Mouse (Mus musculus) heart, postnatal 0 days (tissue): ENCODE measurements around the gene Cmtr1. TPM values are rescaled to one million over a fixed set of nuclear protein-coding genes. Genes with fewer than 3 reads are reported as not detected.

Source experiments
- ATAC-seq: fragments of 200-750 bp; cut with Nextera tagmentation; 2 replicates; pipeline ENCODE4 v1.8.0; 2017; ENCODE audit warnings: low read depth, moderate number of reproducible peaks, moderate library complexity; ENCODE audit not compliant: insufficient read depth
- DNase-seq: peaks from one replicate; pipeline ENCODE4 v3.0.0-alpha.2; 2016; ENCODE audit warnings: low spot score
- H3K27ac ChIP-seq: fragments of 300-500 bp; sonication (generic); 2 replicates; pipeline ENCODE4 v1.5.1; 2014; ENCODE audit warnings: low read depth, mild to moderate bottlenecking
- H3K27me3 ChIP-seq: fragments of 300-500 bp; sonication (generic); 2 replicates; pipeline ENCODE4 v1.6.1; 2014; ENCODE audit warnings: low read length, mixed read lengths; ENCODE audit not compliant: control insufficient read depth, insufficient read depth
- H3K36me3 ChIP-seq: fragments of 300-500 bp; sonication (generic); replicated peaks from 2 replicates; pipeline ENCODE4 v1.6.1; 2014; ENCODE audit warnings: low read length, mixed read lengths; ENCODE audit not compliant: control insufficient read depth, insufficient read depth
- H3K4me1 ChIP-seq: fragments of 300-500 bp; sonication (generic); 2 replicates; pipeline ENCODE4 v1.6.1; 2014; ENCODE audit warnings: antibody characterized with exemption; ENCODE audit not compliant: control insufficient read depth, insufficient read depth
- H3K4me2 ChIP-seq: fragments of 300-500 bp; sonication (generic); 2 replicates; pipeline ENCODE4 v1.6.1; 2014; ENCODE audit warnings: low read depth, mild to moderate bottlenecking, low read length, moderate library complexity
- H3K4me3 ChIP-seq: fragments of 300-500 bp; sonication (generic); 2 replicates; pipeline ENCODE4 v1.5.1; 2014; ENCODE audit warnings: low read depth, low read length
- H3K9ac ChIP-seq: fragments of 300-500 bp; sonication (generic); replicated peaks from 2 replicates; pipeline ENCODE4 v1.6.1; 2014; ENCODE audit warnings: low read depth, low read length, mixed read lengths
- H3K9me3 ChIP-seq: fragments of 300-500 bp; sonication (generic); replicated peaks from 2 replicates; pipeline ENCODE4 v1.6.1; 2016; ENCODE audit warnings: low read length; ENCODE audit not compliant: control insufficient read depth
- CTCF ChIP-seq: IDR thresholded peaks from 2 replicates; pipeline ENCODE4 v1.5.1; 2016; ENCODE audit warnings: antibody characterized with exemption, control low read depth, low read depth
- EP300 ChIP-seq: IDR thresholded peaks from 2 replicates; pipeline ENCODE4 v1.6.1; 2016; ENCODE audit warnings: antibody characterized with exemption, low read depth
- WGBS: fragments of 180-500 bp; shearing (Covaris S2); extraction: QIAGEN DNeasy Blood & Tissue Kit; methylation state at CpG from one replicate; pipeline ENCODE4 v1.1.7; 2014; 5-methylcytosine and 5-hydroxymethylcytosine counted together
- polyA plus RNA-seq: library from polyadenylated mRNA; unstranded; fragments of >200 nt; fragmentation: Nextera tagmentation; extraction: Ambion mirVana; gene quantifications from 2 replicates; pipeline ENCODE4 v1.2.1, GENCODE M21; 2015
- total RNA-seq: library from RNA; depleted of rRNA; stranded (reverse); fragments of >200 nt; gene quantifications from 2 replicates; pipeline ENCODE4 v1.2.3, GENCODE M21; 2014; ENCODE audit warnings: low replicate concordance

Gene Cmtr1
- total and polyA plus RNA-seq, 2 experiments from 2014 or later, result 72.9 to 81.4 TPM

- H3K4me1 ChIP-seq, result no peaks in the 10 kb centered on the region
- no peak overlapping the region for H3K4me3 ChIP-seq
- H3K36me3 ChIP-seq, result peaks cover 81% of the 10 kb centered on the region
- H3K9me3 ChIP-seq, result no peaks in the 10 kb centered on the region
- ATAC-seq, result no peak
- 29% methylated on average over 2 of the region's 2 CpGs for WGBS
- no peaks in the 10 kb centered on the region for H3K27me3 ChIP-seq
- H3K9ac ChIP-seq, result no peak overlapping the region
- H3K27ac ChIP-seq, result no peak overlapping the region
- no peak for TF ChIP-seq EP300
- TF ChIP-seq CTCF, result no peak
- no peak overlapping the region for H3K4me2 ChIP-seq
- no peak for DNase-seq
Measured at GRCm38 (mm10) chr17:29680921-29681320, 20.5 kb downstream of the Cmtr1 start.

- TF ChIP-seq CTCF (no peak), EP300 (no peak)
- 94% methylated on average over 9 of the region's 9 CpGs for WGBS
- Histone ChIP-seq H3K36me3 (peaks cover 81% of the 10 kb centered on the region), H3K27ac (no peak overlapping the region), H3K4me3 (no peak overlapping the region), H3K9me3 (no peaks in the 10 kb centered on the region), H3K27me3 (no peaks in the 10 kb centered on the region), H3K4me1 (no peaks in the 10 kb centered on the region), H3K9ac (no peak overlapping the region), H3K4me2 (no peak overlapping the region)
- ATAC-seq (no peak), DNase-seq (no peak)
Measured at GRCm38 (mm10) chr17:29681669-29682068, 21.3 kb downstream of the Cmtr1 start.

DNA sequence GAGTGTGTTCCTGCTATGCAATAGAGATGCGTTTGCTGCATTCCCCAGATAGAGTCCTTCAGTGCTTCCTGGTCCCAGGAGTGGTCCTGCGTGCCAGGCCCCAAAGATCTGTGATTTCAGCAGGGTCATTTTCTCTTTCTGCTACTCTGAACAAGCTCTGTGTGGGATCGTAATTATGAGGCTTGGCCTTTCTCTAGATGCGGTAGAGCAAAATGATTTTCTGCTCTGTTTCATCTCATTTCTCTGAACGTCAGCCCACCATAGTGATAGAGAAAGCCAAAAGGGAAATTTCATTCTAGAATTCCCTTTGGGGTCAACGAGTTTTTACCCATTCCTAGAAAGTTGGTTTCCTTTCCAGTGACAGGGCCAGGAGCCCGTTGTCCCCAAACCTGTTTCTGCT is 21.9 kb downstream of the Cmtr1 start:
- Histone ChIP-seq H3K9ac (no peak overlapping the region), H3K27ac (no peak overlapping the region), H3K4me3 (no peak overlapping the region), H3K36me3 (peaks cover 81% of the 10 kb centered on the region), H3K9me3 (no peaks in the 10 kb centered on the region), H3K4me2 (no peak overlapping the region), H3K4me1 (peaks cover under 1% of the 10 kb centered on the region; the same call in 1 of the 2 replicates), H3K27me3 (no peaks in the 10 kb centered on the region)
- WGBS, result 88% methylated on average over 7 of the region's 7 CpGs
- TF ChIP-seq CTCF (no peak), EP300 (no peak)
- ATAC-seq, result no peak
- no peak for DNase-seq

- TF ChIP-seq CTCF (no peak), EP300 (no peak)
- ATAC-seq (no peak), DNase-seq (peak; percentile 20)
- no peak overlapping the region for H3K9ac ChIP-seq
- H3K27ac ChIP-seq, result no peak overlapping the region
- no peaks in the 10 kb centered on the region for H3K27me3 ChIP-seq
- H3K9me3 ChIP-seq, result no peaks in the 10 kb centered on the region
- 54% methylated on average over 2 of the region's 2 CpGs for WGBS
- peaks cover 7% of the 10 kb centered on the region for H3K4me1 ChIP-seq
- peaks cover 80% of the 10 kb centered on the region for H3K36me3 ChIP-seq
- H3K4me3 ChIP-seq, result no peak overlapping the region
- no peak overlapping the region for H3K4me2 ChIP-seq
Measured at GRCm38 (mm10) chr17:29683127-29683526, 22.7 kb downstream of the Cmtr1 start.

DNA sequence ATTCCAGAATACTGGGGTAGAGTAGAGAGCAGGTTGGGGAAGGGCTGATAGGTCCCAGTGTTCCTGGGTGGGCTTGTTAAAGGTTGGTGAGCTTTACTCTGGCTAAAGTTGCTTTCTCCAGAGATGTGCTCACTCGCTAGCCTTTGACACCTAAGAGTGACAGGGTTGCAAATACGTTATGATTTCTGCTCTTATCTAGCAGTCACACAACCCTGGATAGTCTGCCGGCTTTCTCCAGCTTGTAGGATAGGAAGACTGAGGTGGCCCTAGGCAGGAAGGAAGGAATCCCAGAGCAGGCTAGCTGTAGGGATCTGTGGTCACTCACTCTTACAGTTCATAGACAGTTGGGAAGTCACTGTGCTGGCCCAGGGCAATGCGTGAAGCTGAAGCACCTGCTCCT is 23.9 kb downstream of the Cmtr1 start:
- Histone ChIP-seq H3K4me3 (no peak overlapping the region), H3K4me1 (peaks cover 7% of the 10 kb centered on the region), H3K9ac (no peak overlapping the region), H3K27ac (no peak overlapping the region), H3K9me3 (no peaks in the 10 kb centered on the region), H3K4me2 (no peak overlapping the region), H3K36me3 (peaks cover 77% of the 10 kb centered on the region), H3K27me3 (no peaks in the 10 kb centered on the region)
- TF ChIP-seq CTCF (no peak), EP300 (no peak)
- ATAC-seq (no peak), DNase-seq (no peak)
- WGBS, result 57% methylated on average over 4 of the region's 4 CpGs

- no peak for ATAC-seq
- 83% methylated on average over 5 of the region's 5 CpGs for WGBS
- H3K27ac ChIP-seq, result no peak overlapping the region
- no peaks in the 10 kb centered on the region for H3K27me3 ChIP-seq
- no peak for DNase-seq
- no peaks in the 10 kb centered on the region for H3K9me3 ChIP-seq
- H3K4me2 ChIP-seq, result no peak overlapping the region
- no peak overlapping the region for H3K4me3 ChIP-seq
- peaks cover 7% of the 10 kb centered on the region for H3K4me1 ChIP-seq
- H3K9ac ChIP-seq, result no peak overlapping the region
- TF ChIP-seq EP300 (no peak), CTCF (no peak)
- peaks cover 87% of the 10 kb centered on the region for H3K36me3 ChIP-seq
Measured at GRCm38 (mm10) chr17:29686771-29687170, 26.4 kb downstream of the Cmtr1 start.
